Mouse (Mus musculus): ENCODE results near the gene Zbtb20. TPM values are rescaled to one million over a fixed set of nuclear protein-coding genes. Genes with fewer than 3 reads are reported as not detected.

Gene Zbtb20
- polyA plus RNA-seq, 1 experiment from 2014 or later: 80.6 TPM

DNA sequence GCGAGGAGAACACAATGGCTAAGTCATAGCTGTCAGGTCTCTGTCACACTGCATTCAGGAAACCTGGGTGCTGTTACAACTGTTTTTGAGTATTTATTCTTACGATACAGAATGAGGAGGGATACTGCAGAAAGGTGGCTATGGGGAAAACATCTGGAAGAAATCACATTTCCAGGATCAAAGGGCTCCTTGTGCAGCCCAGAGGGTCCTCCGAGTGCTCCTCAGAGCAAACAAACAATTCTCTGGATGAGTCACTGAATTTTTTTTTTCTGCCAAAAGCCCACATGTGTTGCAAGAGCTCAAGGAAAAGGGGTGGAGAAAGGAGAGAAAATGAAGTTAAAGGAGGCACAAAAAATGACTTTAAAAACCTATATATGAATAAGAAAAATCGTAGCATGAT lies 345.6 kb downstream of the Zbtb20 start:
- H3K4me3 ChIP-seq (replicated peaks; ENCODE audit: low read depth, low read length): no peak overlapping the region
- H3K4me1 ChIP-seq (ENCODE audit: control insufficient read depth, insufficient read depth, low read length): no peaks in the 10 kb centered on the region
- WGBS: 65% methylated on average over 4 of the region's 4 CpGs
- DNase-seq: no peak
- no peak overlapping the region for H3K4me2 ChIP-seq (ENCODE audit: low read length)
- H3K27ac ChIP-seq (replicated peaks; ENCODE audit: low read depth, low read length): no peak overlapping the region
- no peaks in the 10 kb centered on the region for H3K9me3 ChIP-seq (ENCODE audit: control insufficient read depth, low read length)
- no peaks in the 10 kb centered on the region for H3K36me3 ChIP-seq (ENCODE audit: control insufficient read depth, insufficient read depth, low read length)
- no peak for ATAC-seq (ENCODE audit: low FRiP score, low TSS enrichment)
- H3K9ac ChIP-seq (replicated peaks; ENCODE audit: low read length): no peak overlapping the region
- H3K27me3 ChIP-seq (ENCODE audit: control insufficient read depth, insufficient read depth, low read length): no peaks in the 10 kb centered on the region

GRCm38 (mm10) chr16:43230253-43230652 lies 354.6 kb downstream of the Zbtb20 start:
- no peak overlapping the region for H3K9ac ChIP-seq (replicated peaks; ENCODE audit: low read length)
- ATAC-seq (ENCODE audit: low FRiP score, low TSS enrichment): no peak
- H3K27me3 ChIP-seq (ENCODE audit: control insufficient read depth, insufficient read depth, low read length): no peaks in the 10 kb centered on the region
- H3K4me1 ChIP-seq (ENCODE audit: control insufficient read depth, insufficient read depth, low read length): no peaks in the 10 kb centered on the region
- no peak overlapping the region for H3K4me2 ChIP-seq (ENCODE audit: low read length)
- H3K9me3 ChIP-seq (ENCODE audit: control insufficient read depth, low read length): no peaks in the 10 kb centered on the region
- no peak for DNase-seq
- H3K36me3 ChIP-seq (ENCODE audit: control insufficient read depth, insufficient read depth, low read length): no peaks in the 10 kb centered on the region
- no peak overlapping the region for H3K4me3 ChIP-seq (replicated peaks; ENCODE audit: low read depth, low read length)
- no peak overlapping the region for H3K27ac ChIP-seq (replicated peaks; ENCODE audit: low read depth, low read length)
- WGBS: 54% methylated on average over 4 of the region's 4 CpGs

- Histone ChIP-seq H3K36me3 (ENCODE audit: control insufficient read depth, insufficient read depth, low read length) (no peaks in the 10 kb centered on the region), H3K9me3 (ENCODE audit: control insufficient read depth, low read length) (no peaks in the 10 kb centered on the region), H3K4me2 (ENCODE audit: low read length) (no peak overlapping the region), H3K27ac (replicated peaks; ENCODE audit: low read depth, low read length) (no peak overlapping the region), H3K27me3 (ENCODE audit: control insufficient read depth, insufficient read depth, low read length) (no peaks in the 10 kb centered on the region), H3K9ac (replicated peaks; ENCODE audit: low read length) (no peak overlapping the region), H3K4me3 (replicated peaks; ENCODE audit: low read depth, low read length) (no peak overlapping the region), H3K4me1 (ENCODE audit: control insufficient read depth, insufficient read depth, low read length) (no peaks in the 10 kb centered on the region)
- no peak for DNase-seq
- ATAC-seq (ENCODE audit: low FRiP score, low TSS enrichment): no peak
Measured at GRCm38 (mm10) chr16:43234249-43234648, 358.6 kb downstream of the Zbtb20 start.

- Histone ChIP-seq H3K9ac (replicated peaks; ENCODE audit: low read length) (no peak overlapping the region), H3K27ac (replicated peaks; ENCODE audit: low read depth, low read length) (no peak overlapping the region), H3K36me3 (ENCODE audit: control insufficient read depth, insufficient read depth, low read length) (no peaks in the 10 kb centered on the region), H3K9me3 (ENCODE audit: control insufficient read depth, low read length) (no peaks in the 10 kb centered on the region), H3K4me2 (ENCODE audit: low read length) (no peak overlapping the region), H3K27me3 (ENCODE audit: control insufficient read depth, insufficient read depth, low read length) (no peaks in the 10 kb centered on the region), H3K4me1 (ENCODE audit: control insufficient read depth, insufficient read depth, low read length) (no peaks in the 10 kb centered on the region), H3K4me3 (replicated peaks; ENCODE audit: low read depth, low read length) (no peak overlapping the region)
- 75% methylated on average over 7 of the region's 7 CpGs for WGBS
- DNase-seq (no peak), ATAC-seq (ENCODE audit: low FRiP score, low TSS enrichment) (no peak)
Measured at GRCm38 (mm10) chr16:43235317-43235716, 359.6 kb downstream of the Zbtb20 start.

DNA sequence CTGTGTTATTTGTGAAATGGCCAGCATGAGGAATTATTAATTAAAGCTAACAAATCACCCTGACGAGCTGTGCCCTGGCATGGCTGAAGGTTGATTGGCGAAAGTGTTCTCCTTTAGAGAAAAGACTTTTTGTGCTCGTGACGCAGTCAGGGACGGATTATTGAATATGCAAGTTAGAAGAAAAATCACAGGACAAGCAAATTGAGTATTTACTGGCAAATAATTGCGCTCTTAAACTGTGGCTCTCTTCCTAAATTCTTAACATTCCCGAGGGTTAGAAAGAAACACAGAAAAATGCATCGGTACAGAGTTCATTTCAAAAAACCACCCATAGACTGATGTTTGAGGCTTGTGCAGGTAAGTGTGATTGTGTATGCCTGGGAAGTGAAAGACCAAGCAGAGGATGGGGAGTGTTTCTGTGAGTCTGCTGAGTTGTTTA lies 360.1 kb downstream of the Zbtb20 start:
- DNase-seq (no peak), ATAC-seq (ENCODE audit: low FRiP score, low TSS enrichment) (no peak)
- no peak overlapping the region for H3K4me3 ChIP-seq (replicated peaks; ENCODE audit: low read depth, low read length)
- no peaks in the 10 kb centered on the region for H3K36me3 ChIP-seq (ENCODE audit: control insufficient read depth, insufficient read depth, low read length)
- H3K9ac ChIP-seq (replicated peaks; ENCODE audit: low read length): no peak overlapping the region
- H3K27me3 ChIP-seq (ENCODE audit: control insufficient read depth, insufficient read depth, low read length): no peaks in the 10 kb centered on the region
- 73% methylated on average over 8 of the region's 8 CpGs for WGBS
- H3K9me3 ChIP-seq (ENCODE audit: control insufficient read depth, low read length): no peaks in the 10 kb centered on the region
- H3K4me2 ChIP-seq (ENCODE audit: low read length): no peak overlapping the region
- no peaks in the 10 kb centered on the region for H3K4me1 ChIP-seq (ENCODE audit: control insufficient read depth, insufficient read depth, low read length)
- no peak overlapping the region for H3K27ac ChIP-seq (replicated peaks; ENCODE audit: low read depth, low read length)

DNA sequence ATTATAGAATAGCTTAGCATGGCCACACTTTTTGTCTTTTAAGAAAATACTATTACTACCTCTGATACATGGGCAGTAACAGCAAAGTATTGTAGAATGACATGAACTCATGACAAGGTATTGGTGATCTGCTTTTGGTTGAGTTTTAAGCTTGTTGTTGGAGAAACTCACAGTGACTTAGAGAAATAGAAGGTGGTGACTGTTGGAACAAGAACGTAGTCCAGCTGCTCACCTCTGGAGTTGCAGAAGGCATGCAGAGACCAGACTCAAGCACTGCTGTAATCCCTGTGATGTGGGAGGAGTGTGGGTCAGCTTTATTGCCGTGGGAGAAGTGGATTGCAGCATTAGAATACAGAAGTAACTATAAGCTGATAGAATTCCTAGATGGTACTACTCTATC lies 361.9 kb downstream of the Zbtb20 start:
- WGBS: 72% methylated on average over 2 of the region's 2 CpGs
- no peak for ATAC-seq (ENCODE audit: low FRiP score, low TSS enrichment)

GRCm38 (mm10) chr16:43247026-43247425 lies 371.3 kb downstream of the Zbtb20 start:
- DNase-seq (no peak), ATAC-seq (ENCODE audit: low FRiP score, low TSS enrichment) (no peak)
- H3K27me3 ChIP-seq (ENCODE audit: control insufficient read depth, insufficient read depth, low read length): no peaks in the 10 kb centered on the region
- H3K9me3 ChIP-seq (ENCODE audit: control insufficient read depth, low read length): no peaks in the 10 kb centered on the region
- 93% methylated on average over 5 of the region's 5 CpGs for WGBS
- no peak overlapping the region for H3K4me2 ChIP-seq (ENCODE audit: low read length)
- no peak overlapping the region for H3K27ac ChIP-seq (replicated peaks; ENCODE audit: low read depth, low read length)
- no peak overlapping the region for H3K4me3 ChIP-seq (replicated peaks; ENCODE audit: low read depth, low read length)
- no peaks in the 10 kb centered on the region for H3K4me1 ChIP-seq (ENCODE audit: control insufficient read depth, insufficient read depth, low read length)
- H3K9ac ChIP-seq (replicated peaks; ENCODE audit: low read length): no peak overlapping the region
- H3K36me3 ChIP-seq (ENCODE audit: control insufficient read depth, insufficient read depth, low read length): no peaks in the 10 kb centered on the region

More for the DNA sequence above, 361.9 kb downstream of the Zbtb20 start:
- no peak overlapping the region for H3K4me2 ChIP-seq (ENCODE audit: low read length)
- no peaks in the 10 kb centered on the region for H3K27me3 ChIP-seq (ENCODE audit: control insufficient read depth, insufficient read depth, low read length)
- H3K9ac ChIP-seq (replicated peaks; ENCODE audit: low read length): no peak overlapping the region
- H3K27ac ChIP-seq (replicated peaks; ENCODE audit: low read depth, low read length): no peak overlapping the region
- H3K9me3 ChIP-seq (ENCODE audit: control insufficient read depth, low read length): no peaks in the 10 kb centered on the region
- no peaks in the 10 kb centered on the region for H3K36me3 ChIP-seq (ENCODE audit: control insufficient read depth, insufficient read depth, low read length)
- no peak for DNase-seq
- no peak overlapping the region for H3K4me3 ChIP-seq (replicated peaks; ENCODE audit: low read depth, low read length)
- H3K4me1 ChIP-seq (ENCODE audit: control insufficient read depth, insufficient read depth, low read length): no peaks in the 10 kb centered on the region

DNA sequence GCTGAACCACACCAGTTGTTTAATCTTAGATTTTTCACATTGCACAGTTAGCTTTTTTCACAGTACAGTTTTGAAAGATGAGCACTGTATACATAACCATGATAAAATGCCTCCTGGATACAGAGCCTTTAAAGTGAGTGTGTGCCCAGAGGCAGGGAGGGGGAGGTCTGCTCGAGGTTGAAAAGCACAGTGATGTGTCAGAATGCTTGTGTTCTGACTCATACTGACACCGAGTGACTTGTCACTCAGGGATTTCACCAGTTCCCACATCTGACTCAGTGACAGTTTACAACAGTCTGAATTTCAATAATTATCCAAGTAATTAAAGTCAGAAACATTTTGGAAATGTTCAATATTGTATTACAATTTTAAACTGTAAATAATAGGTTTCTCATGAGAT lies 377.4 kb downstream of the Zbtb20 start:
- Histone ChIP-seq H3K4me3 (replicated peaks; ENCODE audit: low read depth, low read length) (no peak overlapping the region), H3K4me2 (ENCODE audit: low read length) (no peak overlapping the region), H3K27ac (replicated peaks; ENCODE audit: low read depth, low read length) (no peak overlapping the region), H3K9me3 (ENCODE audit: control insufficient read depth, low read length) (no peaks in the 10 kb centered on the region), H3K27me3 (ENCODE audit: control insufficient read depth, insufficient read depth, low read length) (no peaks in the 10 kb centered on the region), H3K36me3 (ENCODE audit: control insufficient read depth, insufficient read depth, low read length) (no peaks in the 10 kb centered on the region), H3K9ac (replicated peaks; ENCODE audit: low read length) (no peak overlapping the region), H3K4me1 (ENCODE audit: control insufficient read depth, insufficient read depth, low read length) (no peaks in the 10 kb centered on the region)
- WGBS: 37% methylated on average over 2 of the region's 2 CpGs
- ATAC-seq (ENCODE audit: low FRiP score, low TSS enrichment) (no peak), DNase-seq (no peak)

DNA sequence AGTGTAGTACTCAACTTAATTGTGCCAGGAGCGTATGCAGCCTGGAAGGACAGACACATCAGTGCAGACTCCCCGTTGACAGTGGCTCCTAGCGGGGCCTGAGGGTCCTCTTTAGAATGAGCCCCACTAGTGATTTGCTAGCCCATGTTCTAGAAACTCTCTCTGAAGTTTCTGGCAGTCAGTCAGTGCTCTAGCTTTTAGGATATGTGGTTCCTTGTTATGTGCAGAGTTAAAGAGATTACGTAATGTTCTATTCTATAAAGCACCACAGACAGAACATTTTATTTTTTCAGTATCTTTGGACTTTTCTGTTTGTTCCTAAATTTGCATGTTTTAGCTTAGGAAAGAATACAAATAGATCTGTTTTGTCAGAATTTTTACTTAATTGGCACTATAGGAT lies 378.1 kb downstream of the Zbtb20 start:
- H3K9ac ChIP-seq (replicated peaks; ENCODE audit: low read length): no peak overlapping the region
- 81% methylated on average over 4 of the region's 4 CpGs for WGBS
- no peak overlapping the region for H3K4me3 ChIP-seq (replicated peaks; ENCODE audit: low read depth, low read length)
- ATAC-seq (ENCODE audit: low FRiP score, low TSS enrichment) (no peak), DNase-seq (no peak)
- H3K27ac ChIP-seq (replicated peaks; ENCODE audit: low read depth, low read length): no peak overlapping the region
- H3K27me3 ChIP-seq (ENCODE audit: control insufficient read depth, insufficient read depth, low read length): no peaks in the 10 kb centered on the region
- no peaks in the 10 kb centered on the region for H3K4me1 ChIP-seq (ENCODE audit: control insufficient read depth, insufficient read depth, low read length)
- H3K36me3 ChIP-seq (ENCODE audit: control insufficient read depth, insufficient read depth, low read length): no peaks in the 10 kb centered on the region
- H3K9me3 ChIP-seq (ENCODE audit: control insufficient read depth, low read length): no peaks in the 10 kb centered on the region
- H3K4me2 ChIP-seq (ENCODE audit: low read length): no peak overlapping the region

Measured in midbrain, embryonic 14.5 days (tissue).